Mouse (Mus musculus) small intestine, adult 2 months (tissue): Measurements from ENCODE around the gene Lfng. TPM values are rescaled to one million over a fixed set of nuclear protein-coding genes. Genes with fewer than 3 reads are reported as not detected.

Source experiments
- H3K27ac ChIP-seq: fragments of 200-500 bp; 2 replicates; pipeline ENCODE4 v1.5.1; 2012; ENCODE audit warnings: low read depth, low read length, control low read depth, inconsistent platforms; ENCODE audit not compliant: insufficient read depth
- H3K27me3 ChIP-seq: fragments of 200-500 bp; 2 replicates; pipeline ENCODE4 v1.6.1; 2012; ENCODE audit warnings: mild to moderate bottlenecking, moderate library complexity, low read length, inconsistent platforms; ENCODE audit not compliant: control insufficient read depth, insufficient read depth
- H3K36me3 ChIP-seq: fragments of 200-500 bp; 2 replicates; pipeline ENCODE4 v1.6.1; 2012; ENCODE audit warnings: mild to moderate bottlenecking, low read length, control low read depth, inconsistent platforms; ENCODE audit not compliant: control insufficient read depth, insufficient read depth
- H3K4me1 ChIP-seq: fragments of 200-500 bp; 2 replicates; pipeline ENCODE4 v1.6.1; 2012; ENCODE audit warnings: low read length, inconsistent platforms, mixed read lengths; ENCODE audit not compliant: control insufficient read depth, insufficient read depth, insufficient read length
- H3K4me3 ChIP-seq: fragments of 200-500 bp; 2 replicates; pipeline ENCODE4 v1.5.1; 2012; ENCODE audit warnings: low read depth, mild to moderate bottlenecking, control low read depth, inconsistent platforms, low read length, moderate library complexity
- CTCF ChIP-seq: fragments of 200-500 bp; IDR thresholded peaks from 2 replicates; pipeline ENCODE4 v1.5.1; 2012; ENCODE audit warnings: low read depth, mild to moderate bottlenecking, control low read depth, inconsistent platforms, low read length, moderate library complexity, mixed read lengths; ENCODE audit not compliant: insufficient replicate concordance, insufficient read length; ENCODE audit errors: extremely low read depth
- POLR2A ChIP-seq: fragments of 200-500 bp; IDR thresholded peaks from 2 replicates; pipeline ENCODE4 v1.6.1; 2012; ENCODE audit warnings: low read depth, mild to moderate bottlenecking, control low read depth, inconsistent platforms, low read length, moderate library complexity
- WGBS: fragments of 180-500 bp; shearing (Covaris S2); methylation state at CpG from one replicate; pipeline ENCODE4 v1.1.7; 2018; 5-methylcytosine and 5-hydroxymethylcytosine counted together
- polyA plus RNA-seq: library from polyadenylated mRNA; depleted of rRNA; stranded (reverse); fragments of >200 nt; gene quantifications from 2 replicates; pipeline ENCODE4 v1.2.3, GENCODE M21; 2012; rRNA removed

Lfng gene
- polyA plus RNA-seq, 1 experiment = 29.9 TPM

GRCm38 (mm10) chr5:140663621-140664180 is 56.6 kb downstream of the Lfng start:
- Histone ChIP-seq H3K27ac (0 out of 2 replicates have a peak overlapping the region, but pooled peaks have one; percentile 1), H3K27me3 (no peaks in the 10 kb centered on the region)
- 13% methylated on average over 7 of the region's 7 CpGs for WGBS

More at GRCm38 (mm10) chr5:140663621-140664180, 56.6 kb downstream of the Lfng start:
- Histone ChIP-seq H3K4me3 (no peak overlapping the region), H3K36me3 (no peaks in the 10 kb centered on the region), H3K4me1 (peaks cover 22% of the 10 kb centered on the region)
- TF ChIP-seq POLR2A (no peak), CTCF (peak; percentile 88)

Other genes with a start within 250 kb of the Lfng start
- gene Snx8, start 218.1 kb upstream of the Lfng start, polyA plus RNA-seq = 5.0 and 6.6 TPM in 2 replicates
- 40.9 and 68.3 TPM in 2 replicates for gene Eif3b, start 188.0 kb upstream of the Lfng start, polyA plus RNA-seq
- gene Gm4869, start 161.7 kb upstream of the Lfng start, polyA plus RNA-seq = 0.04 TPM in 1 of 2 replicates, not detected in the other
- gene Chst12, start 101.8 kb upstream of the Lfng start, polyA plus RNA-seq = 10.5 and 10.6 TPM in 2 replicates
- not detected in 2 replicates for gene Grifin, start 42.2 kb upstream of the Lfng start, polyA plus RNA-seq
- gene Ttyh3, start 41.7 kb downstream of the Lfng start, polyA plus RNA-seq = 35.3 and 72.5 TPM in 2 replicates
- gene Iqce, start 95.1 kb downstream of the Lfng start, polyA plus RNA-seq = 3.4 and 6.9 TPM in 2 replicates
- 8.8 and 17.8 TPM in 2 replicates for gene Brat1, start 97.7 kb downstream of the Lfng start, polyA plus RNA-seq
- 2.0 and 3.8 TPM in 2 replicates for gene Amz1, start 116.8 kb downstream of the Lfng start, polyA plus RNA-seq
- 27.8 and 34.8 TPM in 2 replicates for gene Gna12, start 223.1 kb downstream of the Lfng start, polyA plus RNA-seq